Mouse (Mus musculus): ENCODE results near the gene Fam98a. TPM values are rescaled to one million over a fixed set of nuclear protein-coding genes. Genes with fewer than 3 reads are reported as not detected.

Fam98a gene
- polyA plus RNA-seq, 1 experiment from 2014 or later = 29.5 TPM

Other genes starting within 250 kb of the Fam98a start
- 9.7 and 10.1 TPM in 2 replicates for gene Rasgrp3, start 116.0 kb downstream of the Fam98a start, polyA plus RNA-seq (2016; fragmentation: Nextera tagmentation; extraction: Ambion mirVana)